Mouse (Mus musculus) megakaryocyte, embryonic 14.5 days (primary cell): ENCODE results near the gene Myoz2. TPM values are rescaled to one million over a fixed set of nuclear protein-coding genes. Genes with fewer than 3 reads are reported as not detected.

Source experiments
- H3K27me3 ChIP-seq: replicated peaks from 2 replicates; pipeline ENCODE3; 2012; ENCODE audit warnings: inconsistent platforms
- H3K36me3 ChIP-seq: replicated peaks from 2 replicates; pipeline ENCODE3; 2012; ENCODE audit warnings: low read length, inconsistent platforms, mixed read lengths
- H3K4me1 ChIP-seq: 2 replicates; pipeline ENCODE4 v1.6.1; 2012; ENCODE audit warnings: inconsistent platforms
- H3K4me3 ChIP-seq: replicated peaks from 2 replicates; pipeline ENCODE3; 2012; ENCODE audit warnings: moderate library complexity, mild to moderate bottlenecking, inconsistent platforms
- H3K9me3 ChIP-seq: 2 replicates; pipeline ENCODE4 v1.6.1; 2012; ENCODE audit warnings: inconsistent platforms
- FLI1 ChIP-seq: IDR thresholded peaks from 2 replicates; pipeline ENCODE4 v1.6.1; 2012; ENCODE audit warnings: low read length, inconsistent platforms, mixed read lengths
- GATA1 ChIP-seq: IDR thresholded peaks from 3 replicates; pipeline ENCODE4 v1.6.1; 2012; ENCODE audit warnings: mixed read lengths, low read length, inconsistent platforms, borderline replicate concordance
- polyA plus RNA-seq: library from polyadenylated mRNA; stranded (reverse); fragments of >175 nt; gene quantifications from 2 replicates; pipeline ENCODE4 v1.2.3, GENCODE M21; 2012; ENCODE audit warnings: low replicate concordance; ENCODE audit not compliant: insufficient read depth

Myoz2 gene
- not detected in 2 replicates for polyA plus RNA-seq

DNA sequence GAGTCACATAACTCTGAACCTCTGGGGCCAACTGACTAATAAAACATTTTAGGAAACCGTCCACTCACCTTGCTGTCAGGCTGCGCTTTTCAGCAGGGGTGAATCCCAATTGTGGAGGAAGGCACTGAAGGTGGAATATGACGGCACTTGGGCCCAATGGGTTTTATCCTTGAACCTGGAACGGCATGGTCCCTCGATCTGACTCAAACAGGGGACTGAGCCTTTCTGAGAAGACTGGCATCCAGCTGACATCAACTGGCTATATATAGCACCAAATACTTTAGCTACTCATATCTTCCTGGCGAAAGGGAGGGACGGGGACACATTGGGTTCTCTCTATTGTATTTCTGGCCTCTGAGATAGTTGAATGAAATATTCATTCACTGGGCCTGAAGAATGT lies at the start of gene Myoz2:
Gene Myoz2 (minus strand): TSS at position 264 of the 400 bp plus-strand sequence.
- Histone ChIP-seq H3K9me3 (no peaks in the 10 kb centered on the region), H3K36me3 (no peaks in the 10 kb centered on the region), H3K4me3 (no peak within 1 kb of the TSS), H3K4me1 (no peaks in the 10 kb centered on the region), H3K27me3 (no peaks in the 10 kb centered on the region)
- no peak for TF ChIP-seq GATA1
- TF ChIP-seq FLI1, result no peak

DNA sequence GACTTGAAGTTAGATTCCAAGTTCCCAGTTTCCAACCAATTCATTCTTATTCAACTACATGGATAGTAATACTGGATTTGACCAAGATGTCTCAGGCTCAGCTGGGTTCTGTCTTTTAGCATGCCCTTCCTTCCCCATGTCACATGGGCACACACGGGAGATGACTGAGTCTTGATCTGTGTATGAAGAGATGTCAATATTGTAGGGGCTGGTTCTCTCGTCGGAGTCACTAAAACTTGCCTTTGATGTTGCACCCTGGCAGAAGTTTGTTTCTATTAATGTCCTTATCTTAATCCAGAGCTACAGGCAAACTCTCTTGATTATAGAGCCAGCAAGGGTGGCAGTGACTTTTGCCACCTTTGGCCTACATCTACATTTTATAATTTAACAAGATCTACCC lies 46.9 kb upstream of the Myoz2 start:
- TF ChIP-seq FLI1, result no peak
- no peak for TF ChIP-seq GATA1
- no peaks in the 10 kb centered on the region for H3K27me3 ChIP-seq
- no peaks in the 10 kb centered on the region for H3K36me3 ChIP-seq
- no peaks in the 10 kb centered on the region for H3K4me1 ChIP-seq
- no peaks in the 10 kb centered on the region for H3K9me3 ChIP-seq
- no peak overlapping the region for H3K4me3 ChIP-seq

- no peaks in the 10 kb centered on the region for H3K36me3 ChIP-seq
These were observed 46.1 kb upstream of the Myoz2 start for GRCm38 (mm10) chr3:123080943-123081342.

GRCm38 (mm10) chr3:123080017-123080725 lies 45.4 kb upstream of the Myoz2 start:
- H3K36me3 ChIP-seq, result no peaks in the 10 kb centered on the region
- no peaks in the 10 kb centered on the region for H3K9me3 ChIP-seq
- H3K4me3 ChIP-seq, result no peak overlapping the region
- TF ChIP-seq GATA1 (no peak), FLI1 (no peak)
- no peaks in the 10 kb centered on the region for H3K4me1 ChIP-seq
- no peaks in the 10 kb centered on the region for H3K27me3 ChIP-seq

More at GRCm38 (mm10) chr3:123080943-123081342, 46.1 kb upstream of the Myoz2 start:
- no peaks in the 10 kb centered on the region for H3K9me3 ChIP-seq
- no peaks in the 10 kb centered on the region for H3K4me1 ChIP-seq
- TF ChIP-seq FLI1 (no peak), GATA1 (no peak)
- no peaks in the 10 kb centered on the region for H3K27me3 ChIP-seq
- no peak overlapping the region for H3K4me3 ChIP-seq

DNA sequence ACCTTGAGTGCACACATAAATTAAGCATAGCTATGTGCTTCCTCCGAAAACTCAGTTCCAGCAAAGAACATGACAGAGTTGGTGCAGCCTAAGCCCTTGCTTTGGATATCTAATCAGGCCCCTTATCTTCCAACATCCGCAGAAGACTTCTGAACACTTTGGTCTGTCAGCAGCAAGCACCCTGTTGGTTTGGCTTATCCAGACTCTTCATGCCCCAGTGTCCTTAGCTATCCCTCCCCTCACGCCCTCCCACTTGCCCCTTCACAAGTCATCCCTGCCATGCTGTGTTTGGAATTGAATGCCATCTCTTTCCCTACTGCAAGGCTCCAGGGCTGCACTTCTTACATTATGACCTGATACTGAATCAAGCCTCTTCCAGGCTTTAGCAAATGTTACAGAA lies 40.9 kb upstream of the Myoz2 start:
- H3K4me1 ChIP-seq, result no peaks in the 10 kb centered on the region
- TF ChIP-seq GATA1 (no peak), FLI1 (no peak)
- no peaks in the 10 kb centered on the region for H3K27me3 ChIP-seq
- H3K36me3 ChIP-seq, result no peaks in the 10 kb centered on the region
- H3K4me3 ChIP-seq, result no peak overlapping the region
- no peaks in the 10 kb centered on the region for H3K9me3 ChIP-seq

GRCm38 (mm10) chr3:123075034-123075433 lies 40.2 kb upstream of the Myoz2 start:
- no peaks in the 10 kb centered on the region for H3K4me1 ChIP-seq
- H3K36me3 ChIP-seq, result no peaks in the 10 kb centered on the region
- TF ChIP-seq FLI1 (no peak), GATA1 (no peak)
- H3K4me3 ChIP-seq, result no peak overlapping the region
- no peaks in the 10 kb centered on the region for H3K27me3 ChIP-seq
- H3K9me3 ChIP-seq, result no peaks in the 10 kb centered on the region

DNA sequence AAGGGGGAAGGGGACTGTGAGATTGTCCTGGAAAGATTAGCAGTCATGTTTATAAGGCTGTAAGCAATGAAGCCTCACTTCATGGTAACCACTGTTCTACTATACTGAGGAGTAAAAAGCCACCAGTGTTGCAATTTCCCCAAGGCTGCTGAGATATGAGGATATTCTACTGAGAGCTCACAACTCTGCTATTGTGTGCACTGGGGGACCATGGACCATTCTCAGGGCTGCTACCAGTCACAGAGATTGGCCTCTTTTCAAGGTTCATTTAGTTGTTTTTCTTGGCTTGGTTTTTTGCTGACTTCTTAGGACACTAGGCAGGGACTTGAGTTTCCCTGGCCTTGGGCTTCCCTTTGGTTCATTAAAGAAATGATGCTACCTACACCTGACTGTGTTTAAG lies 38.5 kb upstream of the Myoz2 start:
- Histone ChIP-seq H3K9me3 (no peaks in the 10 kb centered on the region), H3K4me1 (no peaks in the 10 kb centered on the region), H3K27me3 (no peaks in the 10 kb centered on the region), H3K36me3 (no peaks in the 10 kb centered on the region), H3K4me3 (no peak overlapping the region)
- TF ChIP-seq FLI1 (no peak), GATA1 (no peak)

DNA sequence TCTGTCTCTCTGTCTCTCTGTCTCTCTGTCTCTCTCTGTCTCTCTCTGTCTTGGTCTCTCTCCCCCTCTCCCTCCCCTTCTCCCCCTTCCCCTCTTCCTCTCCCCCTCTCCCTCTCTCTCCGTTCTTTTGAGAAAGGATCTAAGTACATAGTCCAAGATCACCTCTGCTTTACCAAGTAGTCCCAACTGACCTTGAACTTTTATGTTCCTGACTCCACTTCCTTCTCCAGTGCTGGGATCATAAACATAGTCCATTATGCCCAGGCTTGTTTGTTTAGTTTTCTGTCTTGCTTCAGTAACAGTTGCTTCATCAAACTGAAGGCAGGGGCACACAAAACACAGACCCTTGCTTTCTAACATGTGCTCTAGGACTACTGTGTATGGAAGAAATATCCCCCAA lies 37.7 kb upstream of the Myoz2 start:
- Histone ChIP-seq H3K27me3 (no peaks in the 10 kb centered on the region), H3K9me3 (peaks cover 3% of the 10 kb centered on the region), H3K36me3 (no peaks in the 10 kb centered on the region), H3K4me3 (no peak overlapping the region), H3K4me1 (no peaks in the 10 kb centered on the region)
- TF ChIP-seq FLI1, result no peak
- no peak for TF ChIP-seq GATA1

DNA sequence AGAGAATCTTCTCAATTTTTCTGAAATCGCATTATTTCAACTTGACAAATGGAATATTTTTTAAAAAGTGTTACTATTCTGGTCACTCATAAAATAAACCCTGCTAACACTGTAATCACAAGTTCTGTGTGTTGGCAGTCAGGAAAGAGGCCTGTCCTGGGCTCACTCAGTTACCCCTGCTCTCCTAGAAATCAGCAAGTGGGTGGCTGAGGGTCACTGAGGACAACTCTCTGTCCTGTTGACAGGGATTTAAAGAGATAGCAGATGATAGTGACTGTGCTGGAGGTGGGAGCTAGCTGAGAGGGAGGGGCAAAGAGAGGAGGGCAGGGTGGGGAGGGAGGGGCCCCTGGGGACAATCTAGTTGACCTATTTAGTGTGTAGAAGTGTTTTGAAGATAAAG lies 36.2 kb upstream of the Myoz2 start:
- Histone ChIP-seq H3K4me3 (no peak overlapping the region), H3K9me3 (peaks cover 3% of the 10 kb centered on the region), H3K36me3 (no peaks in the 10 kb centered on the region), H3K4me1 (no peaks in the 10 kb centered on the region), H3K27me3 (no peaks in the 10 kb centered on the region)
- TF ChIP-seq GATA1 (no peak), FLI1 (no peak)

GRCm38 (mm10) chr3:123066836-123067235 lies 32.0 kb upstream of the Myoz2 start:
- Histone ChIP-seq H3K27me3 (no peaks in the 10 kb centered on the region), H3K36me3 (no peaks in the 10 kb centered on the region), H3K9me3 (peaks cover 3% of the 10 kb centered on the region), H3K4me3 (no peak overlapping the region), H3K4me1 (no peaks in the 10 kb centered on the region)
- TF ChIP-seq FLI1 (no peak), GATA1 (no peak)
